Mouse (Mus musculus): ENCODE measurements around the gene Chit1. TPM values are rescaled to one million over a fixed set of nuclear protein-coding genes. Genes with fewer than 3 reads are reported as not detected.

Gene Chit1
- polyA plus RNA-seq, 3 experiments from 2014 or later = not detected

DNA sequence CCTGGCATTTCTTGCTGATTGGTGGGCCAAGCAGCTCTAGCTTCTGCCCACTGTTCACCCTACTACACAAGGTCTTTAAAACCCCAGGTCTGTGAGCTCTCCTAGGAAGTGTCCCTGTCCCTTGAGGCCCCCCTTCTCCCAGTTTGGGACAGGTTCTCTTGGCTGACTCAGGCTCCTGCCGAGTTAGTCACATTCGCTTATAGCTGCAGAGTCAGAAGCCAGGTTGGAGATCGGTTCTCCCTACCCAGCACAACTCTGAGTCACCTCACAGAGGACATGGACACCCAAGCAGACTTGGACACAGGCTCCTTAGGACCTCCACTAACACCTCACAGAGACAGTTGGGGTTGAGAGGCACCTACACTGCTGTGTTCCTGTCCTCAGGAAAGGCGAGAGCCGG lies 80.2 kb downstream of the Chit1 start:
- no peak for ATAC-seq

DNA sequence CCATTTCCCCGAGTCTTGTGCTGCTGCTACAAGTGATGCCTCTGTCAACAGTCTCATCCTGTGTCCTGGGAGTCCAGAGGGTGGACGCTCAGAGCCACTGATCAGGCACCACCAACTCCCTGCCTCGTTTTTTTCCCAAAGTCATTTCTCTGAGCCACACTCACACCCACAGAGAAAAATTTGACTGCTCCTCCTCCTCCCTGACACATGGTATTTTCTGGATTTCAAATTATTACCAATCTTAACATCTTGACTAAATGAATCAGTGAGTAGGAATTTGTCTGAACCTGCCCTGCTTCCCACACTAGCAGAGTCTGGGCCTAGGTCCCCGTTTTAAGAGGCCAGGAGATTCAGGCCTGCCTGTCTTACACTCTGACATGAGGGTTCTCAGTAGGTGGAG lies 81.0 kb downstream of the Chit1 start:
- no peak for ATAC-seq

DNA sequence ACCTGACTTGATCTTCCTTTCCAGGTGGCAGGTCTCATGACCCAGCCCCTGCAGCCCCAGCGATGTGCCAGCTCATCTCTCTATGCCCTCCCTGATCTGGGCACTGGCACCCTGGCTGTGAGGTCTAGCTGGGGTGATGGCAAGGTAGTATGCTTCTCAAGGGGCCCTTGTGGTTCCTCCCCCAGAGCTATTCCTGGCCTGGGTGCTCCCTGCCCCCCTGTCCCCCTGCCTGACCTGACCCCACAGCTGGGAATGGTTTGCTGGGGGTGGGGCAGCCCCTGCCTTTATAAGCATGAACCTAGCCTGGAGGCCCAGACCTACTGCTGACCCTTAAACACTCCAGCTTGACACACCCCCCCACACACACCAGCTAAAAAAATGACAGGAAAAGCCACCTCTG lies 82.1 kb downstream of the Chit1 start, which contains the start of gene Mybph:
Gene Mybph (plus strand): TSS at position 323 of the 400 bp plus-strand sequence.
- ATAC-seq = no peak

DNA sequence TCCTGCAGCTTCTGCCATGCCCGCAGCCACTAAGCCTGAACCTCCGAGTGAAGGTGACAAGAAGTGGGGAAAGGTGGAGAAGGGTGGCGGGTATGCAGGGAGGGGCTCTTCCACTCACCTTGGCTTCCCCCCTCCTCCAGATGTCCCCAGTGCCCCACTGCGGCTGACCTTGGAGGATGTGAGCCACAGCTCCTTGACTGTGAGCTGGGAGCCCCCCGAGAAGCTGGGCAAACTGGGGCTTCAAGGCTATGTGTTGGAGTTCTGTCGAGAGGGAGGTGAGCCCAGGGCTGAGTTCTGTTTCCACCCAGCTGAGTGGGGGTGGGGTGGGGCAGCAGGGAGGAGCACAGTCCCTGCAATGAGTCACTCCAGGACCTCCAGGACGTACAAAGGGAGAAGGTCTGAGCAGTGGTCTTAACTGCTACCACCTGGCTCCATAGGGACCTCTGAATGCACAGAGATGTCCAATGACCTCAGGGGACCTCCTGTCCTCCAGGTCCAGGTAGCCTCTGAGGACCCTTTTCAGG lies 82.7 kb downstream of the Chit1 start:
- ATAC-seq = no peak

DNA sequence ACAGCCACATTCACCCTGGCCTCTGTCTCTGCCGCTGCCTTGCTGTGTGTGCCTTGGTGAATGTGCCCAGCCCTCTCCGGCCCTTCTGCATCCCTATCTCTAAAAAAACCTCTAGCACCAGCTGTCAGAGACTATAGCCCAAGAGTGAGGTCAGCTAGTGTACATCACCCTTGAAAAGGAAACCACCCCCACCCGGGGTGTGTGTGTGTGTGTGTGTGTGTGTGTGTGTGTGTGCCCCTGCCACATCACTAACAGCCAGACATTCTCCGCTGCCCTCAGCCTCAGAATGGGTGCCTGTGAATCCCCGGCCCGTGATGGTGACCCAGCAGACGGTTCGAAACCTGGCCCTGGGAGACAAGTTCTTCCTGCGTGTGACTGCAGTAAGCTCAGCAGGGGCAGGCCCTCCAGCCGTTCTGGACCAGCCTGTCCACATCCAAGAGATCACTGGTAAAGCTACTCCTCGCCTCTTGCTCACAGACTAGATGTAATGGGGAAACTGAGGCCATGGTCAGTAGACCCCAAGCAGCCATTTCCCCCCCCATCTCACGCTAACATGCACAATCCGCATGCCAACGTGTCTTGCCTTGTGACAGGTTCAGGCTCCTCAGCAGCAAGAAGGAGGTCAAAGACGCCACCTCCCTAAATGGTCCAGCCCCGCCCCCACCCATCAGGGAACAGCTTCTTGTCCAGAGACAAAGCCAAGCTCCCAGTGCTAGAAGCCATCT lies 83.4 kb downstream of the Chit1 start:
- ATAC-seq = no peak

DNA sequence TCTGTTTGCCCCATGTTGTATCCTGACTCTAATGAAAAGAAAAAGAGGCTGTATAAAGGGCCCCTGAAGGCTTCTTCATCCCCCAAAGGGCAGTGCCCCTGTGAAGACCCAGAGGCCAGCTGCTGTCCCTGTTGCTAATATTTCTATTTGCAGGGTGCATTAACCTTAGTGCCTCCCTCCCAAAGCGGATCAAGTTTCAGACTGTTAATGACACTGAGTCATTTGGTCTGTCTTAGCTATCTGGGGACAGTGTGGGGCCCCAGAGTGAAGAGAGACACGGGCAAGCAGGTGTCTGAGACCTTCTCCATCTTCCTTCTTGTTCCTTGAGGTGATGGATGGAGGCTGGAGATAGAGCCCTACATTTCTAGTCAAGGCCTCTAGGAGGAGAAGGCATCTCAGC lies 84.1 kb downstream of the Chit1 start:
- no peak for ATAC-seq

DNA sequence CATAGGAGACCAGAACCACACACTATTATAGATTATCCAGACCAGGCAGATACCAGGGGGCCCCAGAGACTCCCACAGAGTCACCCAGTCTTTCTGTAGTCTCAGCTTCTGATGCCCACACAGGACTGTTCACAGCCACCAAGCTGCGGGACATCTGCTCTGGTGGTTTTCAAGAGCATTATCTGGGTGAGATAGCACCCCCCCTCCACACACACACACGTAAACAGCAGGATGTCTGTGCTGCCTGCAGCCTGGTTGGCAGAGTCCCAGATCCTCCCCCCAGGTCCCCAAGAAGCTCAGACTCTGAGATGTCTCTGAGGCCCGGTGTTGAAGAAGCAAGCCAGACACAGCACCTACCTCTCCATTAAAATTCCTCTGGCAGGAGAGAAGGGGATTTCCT lies 84.5 kb downstream of the Chit1 start:
- peak; percentile 73 for ATAC-seq

DNA sequence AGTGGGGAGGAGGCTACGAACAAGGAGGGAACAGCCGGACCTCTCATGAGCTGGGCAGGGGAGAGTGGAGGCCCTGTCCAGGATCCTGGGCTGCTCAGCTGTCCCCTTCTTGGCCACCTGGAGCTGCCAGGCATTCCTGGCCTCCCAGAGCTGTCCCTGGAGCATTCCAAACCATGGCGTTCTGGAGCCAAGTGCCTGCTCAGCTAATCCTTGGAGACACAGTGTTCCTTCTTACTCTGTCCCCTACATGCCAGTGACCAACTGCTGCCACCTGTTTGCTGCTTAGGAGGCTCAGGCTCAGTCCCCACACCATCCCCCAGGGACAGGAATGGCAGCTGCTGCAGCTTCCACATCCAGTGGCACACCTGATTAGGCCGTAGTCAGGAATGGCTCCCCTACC lies 84.9 kb downstream of the Chit1 start:
- ATAC-seq = peak; percentile 11

DNA sequence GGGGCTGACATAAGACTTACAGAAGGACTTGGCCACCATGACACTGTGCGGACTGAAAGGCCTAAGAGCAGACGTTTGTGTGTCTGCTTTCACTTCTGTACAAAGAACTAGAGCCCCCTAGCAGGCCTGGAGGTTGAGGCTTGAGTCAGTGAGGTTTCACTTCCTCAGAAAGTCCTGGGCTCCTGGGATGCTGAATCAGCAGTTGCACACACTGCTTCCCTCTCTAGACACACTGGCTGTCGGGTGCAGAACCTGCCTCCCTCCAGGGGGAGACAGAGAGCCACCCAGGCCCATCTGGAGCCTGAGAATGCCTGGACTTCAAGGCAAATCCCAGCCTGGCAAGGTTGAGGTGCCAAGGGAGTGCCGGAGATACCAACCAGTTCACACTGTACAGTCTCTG lies 85.3 kb downstream of the Chit1 start:
- peak; percentile 73 for ATAC-seq

DNA sequence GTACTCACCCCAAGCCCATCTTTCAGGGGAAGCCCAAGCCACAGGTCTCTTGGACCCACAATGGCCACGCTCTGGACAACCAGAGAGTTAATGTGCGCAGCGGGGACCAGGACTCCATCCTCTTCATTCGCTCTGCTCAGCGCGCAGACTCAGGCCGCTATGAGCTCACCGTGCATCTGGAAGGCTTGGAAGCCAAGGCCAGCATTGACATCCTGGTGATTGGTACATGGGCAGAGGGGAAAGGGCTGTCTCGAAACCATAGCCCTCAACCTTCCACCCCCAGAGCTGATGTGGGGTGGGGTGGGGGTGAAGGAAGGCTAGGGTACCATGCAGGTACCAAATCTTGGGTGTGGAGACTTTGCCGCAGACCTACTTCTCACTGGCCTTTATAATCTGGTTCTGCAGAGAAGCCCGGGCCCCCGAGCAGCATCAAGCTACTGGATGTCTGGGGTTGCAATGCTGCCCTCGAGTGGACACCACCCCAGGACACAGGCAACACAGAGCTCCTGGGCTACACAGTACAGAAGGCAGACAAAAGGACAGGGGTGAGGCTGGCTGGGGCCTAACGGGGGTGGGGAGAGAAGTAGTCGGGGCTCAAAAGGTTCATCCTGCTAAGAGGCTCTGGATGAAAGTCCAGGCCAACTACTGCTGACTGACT lies 86.4 kb downstream of the Chit1 start:
- no peak for ATAC-seq

DNA sequence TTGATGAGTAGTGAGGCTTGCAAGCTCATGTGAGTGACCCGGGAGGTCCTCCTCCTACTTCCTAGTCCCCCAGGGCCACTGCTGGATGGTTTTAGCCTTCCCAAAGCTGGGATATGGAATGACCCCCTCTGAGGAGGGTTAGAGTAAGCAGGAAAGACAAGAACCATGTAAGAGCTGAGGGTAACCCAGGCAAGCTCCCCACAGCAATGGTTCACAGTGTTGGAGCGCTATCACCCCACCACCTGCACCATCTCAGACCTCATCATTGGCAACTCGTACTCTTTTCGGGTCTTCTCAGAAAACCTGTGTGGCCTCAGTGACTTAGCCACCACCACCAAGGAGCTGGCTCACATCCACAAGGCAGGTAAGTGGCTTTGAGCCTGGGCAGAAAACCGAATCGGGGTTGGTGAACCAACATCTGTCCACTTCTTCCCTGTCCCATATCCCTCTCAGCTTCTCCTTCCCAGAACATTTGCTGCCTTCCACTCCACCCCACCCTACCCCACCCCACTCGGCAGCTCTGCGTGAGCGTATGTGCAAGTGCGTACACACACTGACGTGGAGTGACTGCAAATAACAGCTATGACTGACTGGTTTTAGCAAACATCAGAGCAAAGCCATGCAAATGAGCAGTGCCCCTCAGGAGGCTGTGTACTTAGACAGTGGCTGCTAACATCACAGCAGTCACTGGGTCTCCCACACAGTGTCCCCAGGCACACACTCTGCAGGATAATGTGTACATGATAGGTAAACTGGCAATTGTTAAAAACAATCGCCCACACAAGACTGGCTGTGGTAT lies 87.4 kb downstream of the Chit1 start:
- no peak for ATAC-seq

DNA sequence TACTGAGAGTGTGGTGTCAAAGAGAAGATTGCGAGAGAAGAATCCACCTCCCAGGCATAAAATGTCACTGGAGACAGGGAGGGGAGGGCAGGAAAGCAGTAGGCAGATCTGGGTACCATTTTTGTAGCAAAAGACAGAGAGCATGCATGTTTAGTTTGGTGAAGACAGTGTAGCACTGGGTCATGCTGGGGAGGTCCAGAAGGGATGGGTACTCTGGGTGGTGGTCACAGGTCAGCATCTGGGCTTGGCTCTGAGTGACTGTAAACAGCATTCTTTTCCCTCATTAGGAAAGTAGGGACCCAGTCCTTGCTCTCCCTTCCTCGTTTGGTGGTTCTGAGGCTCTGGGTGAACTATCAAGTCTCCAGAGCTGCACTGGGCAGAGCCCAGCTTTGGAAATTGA lies 89.4 kb downstream of the Chit1 start:
- no peak for ATAC-seq

Other genes starting within 250 kb of the Chit1 start
- not detected for gene Optc, start 203.2 kb upstream of the Chit1 start, polyA plus RNA-seq (2017; shearing (Covaris generic))
- gene Prelp, start 189.8 kb upstream of the Chit1 start, polyA plus RNA-seq (2017; shearing (Covaris generic)) = not detected
- not detected for gene Fmod, start 74.0 kb upstream of the Chit1 start, polyA plus RNA-seq (2017; shearing (Covaris generic))
- gene Btg2, start 32.1 kb upstream of the Chit1 start, polyA plus RNA-seq (2017; shearing (Covaris generic)) = 100 to 1,000 TPM; 168 to 251 (median 221) TPM
- gene Chil1, start 70.9 kb downstream of the Chit1 start, polyA plus RNA-seq (2017; shearing (Covaris generic)) = under 1 TPM in 2 of 3 experiments, not detected in 1; 0.46 to 0.98 TPM
- not detected for gene Mybph, start 82.2 kb downstream of the Chit1 start, polyA plus RNA-seq (2017; shearing (Covaris generic))
- not detected for gene Adora1, start 124.2 kb downstream of the Chit1 start, polyA plus RNA-seq (2017; shearing (Covaris generic))
- not detected for gene Myog, start 178.7 kb downstream of the Chit1 start, polyA plus RNA-seq (2017; shearing (Covaris generic))
- gene Ppfia4, start 221.7 kb downstream of the Chit1 start, polyA plus RNA-seq (2017; shearing (Covaris generic)) = 1 to 10 TPM in 1 of 3 experiments, under 1 TPM in 1, not detected in 1; 0.24 to 1.4 TPM